Mouse (Mus musculus) liver, embryonic 14.5 days (tissue): ENCODE results near the gene Slc12a9.

ENCODE experiments used
- CTCF ChIP-seq: IDR thresholded peaks from 2 replicates; pipeline ENCODE4 v1.5.1; 2016; ENCODE audit warnings: antibody characterized with exemption, low read depth, control low read depth
- EP300 ChIP-seq: IDR thresholded peaks from 2 replicates; pipeline ENCODE4 v1.6.1; 2016; ENCODE audit warnings: antibody characterized with exemption, low read depth

DNA sequence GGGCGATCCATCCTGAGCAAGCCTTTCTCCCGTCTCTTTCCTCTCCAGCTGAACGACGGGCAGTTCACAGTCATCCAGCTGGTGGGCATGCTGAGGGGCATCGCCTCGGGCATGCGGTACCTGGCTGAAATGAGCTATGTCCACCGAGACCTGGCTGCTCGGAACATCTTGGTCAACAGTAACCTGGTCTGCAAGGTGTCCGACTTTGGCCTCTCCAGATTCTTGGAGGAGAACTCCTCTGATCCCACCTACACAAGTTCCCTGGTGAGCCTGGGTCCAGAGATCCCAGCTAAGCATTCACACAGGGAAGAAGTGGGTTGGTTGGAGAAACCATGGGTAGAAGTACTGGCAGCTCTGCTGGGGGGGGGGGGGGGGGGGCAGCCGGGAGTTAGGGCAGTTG lies 36.3 kb upstream of the Slc12a9 start:
- TF ChIP-seq EP300 (no peak), CTCF (no peak)
